Mouse (Mus musculus) heart, embryonic 12.5 days (tissue): ENCODE data around the gene Myo16. TPM values are rescaled to one million over a fixed set of nuclear protein-coding genes. Genes with fewer than 3 reads are reported as not detected.

Experiments used
- ATAC-seq: fragments of 200-750 bp; cut with Nextera tagmentation; 2 replicates; pipeline ENCODE4 v1.8.0; 2017; ENCODE audit warnings: moderate TSS enrichment, moderate library complexity; ENCODE audit not compliant: insufficient number of reproducible peaks, low FRiP score
- H3K27ac ChIP-seq: fragments of 300-500 bp; sonication (generic); 2 replicates; pipeline ENCODE4 v1.5.1; 2016; ENCODE audit warnings: mild to moderate bottlenecking, moderate library complexity; ENCODE audit not compliant: poor library complexity, severe bottlenecking
- H3K27me3 ChIP-seq: fragments of 300-500 bp; sonication (generic); replicated peaks from 2 replicates; pipeline ENCODE4 v1.6.1; 2016; ENCODE audit warnings: mild to moderate bottlenecking, moderate library complexity
- H3K36me3 ChIP-seq: fragments of 300-500 bp; sonication (generic); 2 replicates; pipeline ENCODE4 v1.6.1; 2016; ENCODE audit warnings: mild to moderate bottlenecking, moderate library complexity
- H3K4me1 ChIP-seq: fragments of 300-500 bp; sonication (generic); replicated peaks from 2 replicates; pipeline ENCODE4 v1.6.1; 2016; ENCODE audit warnings: mild to moderate bottlenecking
- H3K4me2 ChIP-seq: fragments of 300-500 bp; sonication (generic); 2 replicates; pipeline ENCODE4 v1.6.1; 2016; ENCODE audit warnings: mild to moderate bottlenecking, moderate library complexity
- H3K4me3 ChIP-seq: fragments of 300-500 bp; sonication (generic); 2 replicates; pipeline ENCODE4 v1.5.1; 2016; ENCODE audit warnings: mild to moderate bottlenecking
- H3K9ac ChIP-seq: fragments of 300-500 bp; sonication (generic); 2 replicates; pipeline ENCODE4 v1.6.1; 2016; ENCODE audit warnings: mild to moderate bottlenecking, moderate library complexity
- H3K9me3 ChIP-seq: fragments of 300-500 bp; sonication (generic); replicated peaks from 2 replicates; pipeline ENCODE4 v1.6.1; 2016; ENCODE audit warnings: mild to moderate bottlenecking, moderate library complexity
- WGBS: fragments of 180-500 bp; shearing (Covaris S2); methylation state at CpG from one replicate; pipeline ENCODE4 v1.1.7; 2016; 5-methylcytosine and 5-hydroxymethylcytosine counted together
- polyA plus RNA-seq: library from polyadenylated mRNA; unstranded; fragments of >200 nt; fragmentation: Nextera tagmentation; extraction: Ambion mirVana; gene quantifications from 2 replicates; pipeline ENCODE4 v1.2.1, GENCODE M21; 2016

The Myo16 gene
- polyA plus RNA-seq, 1 experiment from 2014 or later, result 1.5 TPM

- H3K9ac ChIP-seq, result no peak overlapping the region
- no peak for ATAC-seq
- 80% methylated on average over 1 of the region's 1 CpGs for WGBS
These were observed 151.0 kb downstream of the Myo16 start for GRCm38 (mm10) chr8:10304721-10305120.

GRCm38 (mm10) chr8:10307345-10307744, 153.6 kb downstream of the Myo16 start:
- H3K4me1 ChIP-seq, result peaks cover 3% of the 10 kb centered on the region; the same call in 1 of the 2 replicates
- H3K4me2 ChIP-seq, result no peak overlapping the region
- no peaks in the 10 kb centered on the region for H3K27me3 ChIP-seq
- no peak overlapping the region for H3K4me3 ChIP-seq
- no peak for ATAC-seq
- no peak overlapping the region for H3K9ac ChIP-seq
- 78% methylated on average over 6 of the region's 6 CpGs for WGBS
- no peak overlapping the region for H3K27ac ChIP-seq
- H3K9me3 ChIP-seq, result no peaks in the 10 kb centered on the region
- no peaks in the 10 kb centered on the region for H3K36me3 ChIP-seq

More at GRCm38 (mm10) chr8:10304721-10305120, 151.0 kb downstream of the Myo16 start:
- Histone ChIP-seq H3K36me3 (no peaks in the 10 kb centered on the region), H3K9me3 (no peaks in the 10 kb centered on the region), H3K4me2 (no peak overlapping the region), H3K4me1 (peaks cover 9% of the 10 kb centered on the region), H3K4me3 (no peak overlapping the region), H3K27me3 (no peaks in the 10 kb centered on the region), H3K27ac (no peak overlapping the region)

GRCm38 (mm10) chr8:10307770-10308476, 154.2 kb downstream of the Myo16 start:
- Histone ChIP-seq H3K27ac (no peak overlapping the region), H3K4me3 (no peak overlapping the region), H3K4me2 (no peak overlapping the region), H3K9me3 (no peaks in the 10 kb centered on the region), H3K36me3 (no peaks in the 10 kb centered on the region), H3K27me3 (no peaks in the 10 kb centered on the region), H3K9ac (no peak overlapping the region), H3K4me1 (peaks cover 3% of the 10 kb centered on the region; the same call in 1 of the 2 replicates)
- ATAC-seq, result no peak
- 51% methylated on average over 12 of the region's 12 CpGs for WGBS

- Histone ChIP-seq H3K9me3 (no peaks in the 10 kb centered on the region), H3K27ac (no peak overlapping the region), H3K4me1 (no peaks in the 10 kb centered on the region), H3K27me3 (no peaks in the 10 kb centered on the region), H3K4me3 (no peak overlapping the region), H3K9ac (no peak overlapping the region), H3K36me3 (no peaks in the 10 kb centered on the region), H3K4me2 (no peak overlapping the region)
- 71% methylated on average over 2 of the region's 2 CpGs for WGBS
- no peak for ATAC-seq
These were observed 156.8 kb downstream of the Myo16 start for GRCm38 (mm10) chr8:10310470-10310869.

- 72% methylated on average over 10 of the region's 10 CpGs for WGBS
These were observed 158.6 kb downstream of the Myo16 start for GRCm38 (mm10) chr8:10312316-10312715.

GRCm38 (mm10) chr8:10316201-10316600, 162.5 kb downstream of the Myo16 start:
- Histone ChIP-seq H3K27ac (no peak overlapping the region), H3K4me2 (no peak overlapping the region), H3K27me3 (no peaks in the 10 kb centered on the region), H3K4me3 (no peak overlapping the region), H3K9ac (no peak overlapping the region), H3K4me1 (no peaks in the 10 kb centered on the region), H3K36me3 (no peaks in the 10 kb centered on the region), H3K9me3 (no peaks in the 10 kb centered on the region)
- ATAC-seq, result no peak
- 74% methylated on average over 5 of the region's 5 CpGs for WGBS

More at GRCm38 (mm10) chr8:10312316-10312715, 158.6 kb downstream of the Myo16 start:
- no peak overlapping the region for H3K9ac ChIP-seq
- no peaks in the 10 kb centered on the region for H3K9me3 ChIP-seq
- H3K4me2 ChIP-seq, result no peak overlapping the region
- no peak overlapping the region for H3K27ac ChIP-seq
- H3K4me1 ChIP-seq, result no peaks in the 10 kb centered on the region
- no peaks in the 10 kb centered on the region for H3K27me3 ChIP-seq
- H3K36me3 ChIP-seq, result no peaks in the 10 kb centered on the region
- H3K4me3 ChIP-seq, result no peak overlapping the region
- no peak for ATAC-seq

GRCm38 (mm10) chr8:10318103-10318502, 164.4 kb downstream of the Myo16 start:
- Histone ChIP-seq H3K36me3 (no peaks in the 10 kb centered on the region), H3K9me3 (no peaks in the 10 kb centered on the region), H3K9ac (no peak overlapping the region), H3K4me2 (no peak overlapping the region), H3K27ac (no peak overlapping the region), H3K4me1 (no peaks in the 10 kb centered on the region), H3K4me3 (no peak overlapping the region), H3K27me3 (no peaks in the 10 kb centered on the region)
- 75% methylated on average over 7 of the region's 7 CpGs for WGBS
- ATAC-seq, result no peak

- ATAC-seq, result no peak
- WGBS, result 81% methylated on average over 1 of the region's 1 CpGs
- Histone ChIP-seq H3K36me3 (no peaks in the 10 kb centered on the region), H3K27ac (no peak overlapping the region), H3K9me3 (no peaks in the 10 kb centered on the region), H3K4me1 (no peaks in the 10 kb centered on the region), H3K4me3 (no peak overlapping the region), H3K9ac (no peak overlapping the region), H3K27me3 (no peaks in the 10 kb centered on the region), H3K4me2 (no peak overlapping the region)
These were observed 196.7 kb downstream of the Myo16 start for GRCm38 (mm10) chr8:10350451-10350850.

GRCm38 (mm10) chr8:10358711-10359110, 205.0 kb downstream of the Myo16 start:
- peaks cover 9% of the 10 kb centered on the region for H3K4me1 ChIP-seq
- 78% methylated on average over 4 of the region's 4 CpGs for WGBS
- H3K4me3 ChIP-seq, result no peak overlapping the region
- no peak overlapping the region for H3K27ac ChIP-seq
- no peak for ATAC-seq
- H3K36me3 ChIP-seq, result no peaks in the 10 kb centered on the region
- no peaks in the 10 kb centered on the region; the same call in 1 of the 2 replicates for H3K27me3 ChIP-seq
- no peak overlapping the region for H3K9ac ChIP-seq
- H3K4me2 ChIP-seq, result no peak overlapping the region
- peaks cover 5% of the 10 kb centered on the region for H3K9me3 ChIP-seq

GRCm38 (mm10) chr8:10362949-10363348, 209.2 kb downstream of the Myo16 start:
- no peak overlapping the region for H3K9ac ChIP-seq
- H3K27me3 ChIP-seq, result no peaks in the 10 kb centered on the region; the same call in 1 of the 2 replicates
- no peak overlapping the region for H3K27ac ChIP-seq
- ATAC-seq, result no peak
- H3K4me1 ChIP-seq, result peaks cover 27% of the 10 kb centered on the region
- WGBS, result 87% methylated on average over 2 of the region's 2 CpGs
- H3K4me2 ChIP-seq, result no peak overlapping the region
- H3K9me3 ChIP-seq, result peaks cover 5% of the 10 kb centered on the region
- H3K36me3 ChIP-seq, result no peaks in the 10 kb centered on the region
- no peak overlapping the region for H3K4me3 ChIP-seq

- Histone ChIP-seq H3K9ac (no peak overlapping the region), H3K4me3 (peak overlapping the region; percentile 23), H3K4me2 (peak overlapping the region; percentile 51), H3K4me1 (peaks cover 27% of the 10 kb centered on the region), H3K27me3 (no peaks in the 10 kb centered on the region; the same call in 1 of the 2 replicates), H3K9me3 (no peaks in the 10 kb centered on the region), H3K27ac (no peak overlapping the region), H3K36me3 (no peaks in the 10 kb centered on the region)
- 25% methylated on average over 13 of the region's 13 CpGs for WGBS
- ATAC-seq, result no peak
These were observed 210.1 kb downstream of the Myo16 start for GRCm38 (mm10) chr8:10363654-10364406.
